Mouse (Mus musculus): Measurements from ENCODE around the gene Erbb2. TPM values are rescaled to one million over a fixed set of nuclear protein-coding genes. Genes with fewer than 3 reads are reported as not detected.

Erbb2 gene
- polyA plus RNA-seq, 1 experiment from 2014 or later: 5.9 TPM

DNA sequence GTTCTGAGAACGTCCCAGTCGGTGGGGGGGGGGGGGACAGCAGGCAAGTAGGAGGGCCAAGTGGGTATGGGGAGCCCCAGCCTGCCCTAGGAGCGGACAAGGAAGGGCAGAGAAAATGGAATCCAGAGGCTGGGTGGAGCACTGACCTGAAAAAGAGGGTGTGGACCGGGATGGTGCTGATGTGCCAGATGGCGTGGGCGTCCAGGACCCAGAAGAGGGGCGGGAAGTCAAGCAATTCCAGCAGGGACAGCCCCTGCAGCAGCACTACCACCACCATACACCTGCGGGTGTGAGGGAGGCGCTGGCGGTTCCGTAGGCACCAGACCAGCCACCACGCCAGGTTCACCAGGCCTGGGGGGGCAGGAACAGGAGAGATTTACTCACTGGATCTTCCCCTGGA lies 22.1 kb upstream of the Erbb2 start:
- peaks cover 12% of the 10 kb centered on the region; the same call in 1 of the 2 replicates for H3K27me3 ChIP-seq (ENCODE audit: control insufficient read depth, insufficient read depth, low read length)
- WGBS: 78% methylated on average over 12 of the region's 12 CpGs
- no peak overlapping the region for H3K4me2 ChIP-seq (ENCODE audit: low read depth, low read length)

GRCm38 (mm10) chr11:98392034-98392433 lies 20.2 kb upstream of the Erbb2 start:
- Histone ChIP-seq H3K4me3 (ENCODE audit: low read depth, low read length) (no peak overlapping the region), H3K9me3 (ENCODE audit: control insufficient read depth, low read length) (no peaks in the 10 kb centered on the region), H3K27ac (ENCODE audit: low read depth, low read length) (no peak overlapping the region), H3K4me1 (ENCODE audit: control insufficient read depth, insufficient read depth, low read length) (no peaks in the 10 kb centered on the region), H3K27me3 (ENCODE audit: control insufficient read depth, insufficient read depth, low read length) (peaks cover 12% of the 10 kb centered on the region; the same call in 1 of the 2 replicates), H3K4me2 (ENCODE audit: low read depth, low read length) (no peak overlapping the region), H3K9ac (replicated peaks; ENCODE audit: low read depth, low read length) (no peak overlapping the region), H3K36me3 (ENCODE audit: control insufficient read depth, insufficient read depth, low read length) (no peaks in the 10 kb centered on the region)
- WGBS: 20% methylated on average over 7 of the region's 8 CpGs
- no peak for ATAC-seq (ENCODE audit: low read depth)

More for the DNA sequence above, 22.1 kb upstream of the Erbb2 start:
- H3K4me1 ChIP-seq (ENCODE audit: control insufficient read depth, insufficient read depth, low read length): no peaks in the 10 kb centered on the region
- ATAC-seq (ENCODE audit: low read depth): no peak
- H3K9me3 ChIP-seq (ENCODE audit: control insufficient read depth, low read length): no peaks in the 10 kb centered on the region
- H3K9ac ChIP-seq (replicated peaks; ENCODE audit: low read depth, low read length): no peak overlapping the region
- H3K4me3 ChIP-seq (ENCODE audit: low read depth, low read length): no peak overlapping the region
- H3K36me3 ChIP-seq (ENCODE audit: control insufficient read depth, insufficient read depth, low read length): no peaks in the 10 kb centered on the region
- no peak overlapping the region for H3K27ac ChIP-seq (ENCODE audit: low read depth, low read length)

GRCm38 (mm10) chr11:98392645-98393044 lies 19.6 kb upstream of the Erbb2 start:
- ATAC-seq (ENCODE audit: low read depth): no peak
- H3K4me2 ChIP-seq (ENCODE audit: low read depth, low read length): no peak overlapping the region
- H3K4me1 ChIP-seq (ENCODE audit: control insufficient read depth, insufficient read depth, low read length): no peaks in the 10 kb centered on the region
- H3K4me3 ChIP-seq (ENCODE audit: low read depth, low read length): no peak overlapping the region
- peaks cover 6% of the 10 kb centered on the region; the same call in 1 of the 2 replicates for H3K27me3 ChIP-seq (ENCODE audit: control insufficient read depth, insufficient read depth, low read length)
- WGBS: 63% methylated on average over 4 of the region's 4 CpGs
- H3K36me3 ChIP-seq (ENCODE audit: control insufficient read depth, insufficient read depth, low read length): no peaks in the 10 kb centered on the region
- H3K27ac ChIP-seq (ENCODE audit: low read depth, low read length): no peak overlapping the region
- H3K9ac ChIP-seq (replicated peaks; ENCODE audit: low read depth, low read length): no peak overlapping the region
- H3K9me3 ChIP-seq (ENCODE audit: control insufficient read depth, low read length): no peaks in the 10 kb centered on the region

DNA sequence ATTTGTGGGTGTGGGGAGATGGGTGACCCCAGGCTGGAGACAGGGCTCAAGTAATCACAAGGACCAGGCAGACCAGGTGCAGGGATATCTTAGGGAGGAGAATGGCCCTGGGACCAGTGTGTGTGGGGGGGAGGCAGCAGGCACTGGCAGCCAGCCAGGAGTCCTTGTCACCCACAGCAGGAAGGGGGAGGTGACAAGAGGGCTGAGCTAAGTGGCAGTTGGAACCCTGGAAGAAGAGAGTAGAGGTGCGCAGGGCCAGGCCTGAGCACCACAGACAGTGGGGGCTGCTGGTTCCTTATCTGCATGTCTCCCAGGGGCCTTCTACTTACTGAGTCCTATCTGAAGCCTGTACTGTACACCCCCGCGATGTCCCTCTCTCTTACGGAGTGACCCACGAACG lies 19.0 kb upstream of the Erbb2 start:
- no peak for ATAC-seq (ENCODE audit: low read depth)
- H3K36me3 ChIP-seq (ENCODE audit: control insufficient read depth, insufficient read depth, low read length): no peaks in the 10 kb centered on the region
- WGBS: 79% methylated on average over 6 of the region's 6 CpGs
- no peaks in the 10 kb centered on the region for H3K9me3 ChIP-seq (ENCODE audit: control insufficient read depth, low read length)
- H3K4me3 ChIP-seq (ENCODE audit: low read depth, low read length): no peak overlapping the region
- no peak overlapping the region for H3K4me2 ChIP-seq (ENCODE audit: low read depth, low read length)
- no peak overlapping the region for H3K27ac ChIP-seq (ENCODE audit: low read depth, low read length)
- no peak overlapping the region for H3K9ac ChIP-seq (replicated peaks; ENCODE audit: low read depth, low read length)
- H3K27me3 ChIP-seq (ENCODE audit: control insufficient read depth, insufficient read depth, low read length): no peaks in the 10 kb centered on the region
- H3K4me1 ChIP-seq (ENCODE audit: control insufficient read depth, insufficient read depth, low read length): no peaks in the 10 kb centered on the region

DNA sequence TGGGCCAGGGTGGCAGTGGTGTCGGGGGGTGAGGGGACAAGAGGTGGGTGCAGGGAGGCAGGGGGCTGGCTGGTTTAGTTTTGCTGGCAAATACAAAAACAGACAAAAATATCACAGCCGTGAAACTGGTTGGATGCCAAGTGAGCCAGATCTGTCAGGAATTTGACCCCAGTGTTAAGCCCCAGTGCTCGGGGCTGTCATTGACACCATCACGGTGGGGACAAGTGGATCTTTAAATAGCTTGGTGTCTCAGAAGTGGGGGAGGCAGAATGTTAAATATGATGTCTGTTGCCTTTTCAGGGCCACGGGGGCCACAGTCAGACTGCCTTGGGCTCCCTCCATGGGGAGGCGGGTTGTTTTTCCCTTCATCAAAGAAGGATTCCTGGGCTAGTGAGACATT lies 18.0 kb upstream of the Erbb2 start:
- Histone ChIP-seq H3K4me2 (ENCODE audit: low read depth, low read length) (no peak overlapping the region), H3K4me1 (ENCODE audit: control insufficient read depth, insufficient read depth, low read length) (no peaks in the 10 kb centered on the region), H3K27me3 (ENCODE audit: control insufficient read depth, insufficient read depth, low read length) (no peaks in the 10 kb centered on the region), H3K27ac (ENCODE audit: low read depth, low read length) (no peak overlapping the region), H3K4me3 (ENCODE audit: low read depth, low read length) (no peak overlapping the region), H3K9ac (replicated peaks; ENCODE audit: low read depth, low read length) (no peak overlapping the region), H3K36me3 (ENCODE audit: control insufficient read depth, insufficient read depth, low read length) (no peaks in the 10 kb centered on the region), H3K9me3 (ENCODE audit: control insufficient read depth, low read length) (no peaks in the 10 kb centered on the region)
- 68% methylated on average over 6 of the region's 6 CpGs for WGBS
- no peak for ATAC-seq (ENCODE audit: low read depth)

- no peak overlapping the region for H3K4me2 ChIP-seq (ENCODE audit: low read depth, low read length)
- H3K4me3 ChIP-seq (ENCODE audit: low read depth, low read length): no peak overlapping the region
- no peak overlapping the region for H3K27ac ChIP-seq (ENCODE audit: low read depth, low read length)
- ATAC-seq (ENCODE audit: low read depth): no peak
- no peak overlapping the region for H3K9ac ChIP-seq (replicated peaks; ENCODE audit: low read depth, low read length)
- no peaks in the 10 kb centered on the region for H3K9me3 ChIP-seq (ENCODE audit: control insufficient read depth, low read length)
- H3K4me1 ChIP-seq (ENCODE audit: control insufficient read depth, insufficient read depth, low read length): no peaks in the 10 kb centered on the region
- no peaks in the 10 kb centered on the region for H3K27me3 ChIP-seq (ENCODE audit: control insufficient read depth, insufficient read depth, low read length)
- no peaks in the 10 kb centered on the region for H3K36me3 ChIP-seq (ENCODE audit: control insufficient read depth, insufficient read depth, low read length)
- 58% methylated on average over 4 of the region's 4 CpGs for WGBS
Observed at GRCm38 (mm10) chr11:98395041-98395440, 17.2 kb upstream of the Erbb2 start.

- Histone ChIP-seq H3K27ac (ENCODE audit: low read depth, low read length) (no peak overlapping the region), H3K9me3 (ENCODE audit: control insufficient read depth, low read length) (no peaks in the 10 kb centered on the region), H3K36me3 (ENCODE audit: control insufficient read depth, insufficient read depth, low read length) (no peaks in the 10 kb centered on the region), H3K9ac (replicated peaks; ENCODE audit: low read depth, low read length) (no peak overlapping the region), H3K4me1 (ENCODE audit: control insufficient read depth, insufficient read depth, low read length) (peaks cover 6% of the 10 kb centered on the region; the same call in 1 of the 2 replicates), H3K4me2 (ENCODE audit: low read depth, low read length) (no peak overlapping the region), H3K27me3 (ENCODE audit: control insufficient read depth, insufficient read depth, low read length) (no peaks in the 10 kb centered on the region), H3K4me3 (ENCODE audit: low read depth, low read length) (no peak overlapping the region)
- 91% methylated on average over 7 of the region's 7 CpGs for WGBS
- ATAC-seq (ENCODE audit: low read depth): no peak
Observed at GRCm38 (mm10) chr11:98397946-98398345, 14.3 kb upstream of the Erbb2 start.

- Histone ChIP-seq H3K9me3 (ENCODE audit: control insufficient read depth, low read length) (no peaks in the 10 kb centered on the region), H3K4me2 (ENCODE audit: low read depth, low read length) (peak within 1 kb of the TSS; percentile 79), H3K27ac (ENCODE audit: low read depth, low read length) (peak within 1 kb of the TSS; percentile 90), H3K27me3 (ENCODE audit: control insufficient read depth, insufficient read depth, low read length) (no peaks in the 10 kb centered on the region), H3K36me3 (ENCODE audit: control insufficient read depth, insufficient read depth, low read length) (no peaks in the 10 kb centered on the region), H3K9ac (replicated peaks; ENCODE audit: low read depth, low read length) (peak within 1 kb of the TSS; percentile 69), H3K4me3 (ENCODE audit: low read depth, low read length) (peak within 1 kb of the TSS; percentile 50), H3K4me1 (ENCODE audit: control insufficient read depth, insufficient read depth, low read length) (peaks cover 6% of the 10 kb centered on the region; the same call in 1 of the 2 replicates)
- ATAC-seq (ENCODE audit: low read depth): peak; percentile 93
- under 1% methylated on average over 40 of the region's 40 CpGs for WGBS
Observed at GRCm38 (mm10) chr11:98400161-98400726, 12.0 kb upstream of the Erbb2 start, which contains the start of gene Pgap3. Pgap3 (minus strand) TSS chr11:98400490.

DNA sequence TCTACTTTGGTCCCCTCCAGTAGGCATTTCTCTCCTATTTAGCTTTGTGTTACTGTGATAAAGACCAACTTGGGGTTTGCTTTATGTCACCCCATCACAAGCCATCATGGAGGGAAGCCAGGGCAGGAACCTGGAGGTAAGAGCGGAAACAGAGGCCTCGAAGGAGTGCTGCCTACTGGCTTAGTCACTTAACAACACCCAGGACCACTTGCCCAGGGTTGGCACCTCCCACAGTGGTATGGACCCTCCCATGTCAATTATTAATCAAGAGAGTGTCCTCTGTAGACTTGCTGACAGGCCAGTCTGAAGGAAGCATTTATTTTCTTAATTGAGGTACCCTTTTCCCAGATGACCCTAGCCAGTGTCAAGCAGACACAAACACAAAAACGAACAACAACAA lies 11.5 kb upstream of the Erbb2 start:
- Histone ChIP-seq H3K4me1 (ENCODE audit: control insufficient read depth, insufficient read depth, low read length) (peaks cover 6% of the 10 kb centered on the region; the same call in 1 of the 2 replicates), H3K36me3 (ENCODE audit: control insufficient read depth, insufficient read depth, low read length) (no peaks in the 10 kb centered on the region), H3K4me3 (ENCODE audit: low read depth, low read length) (peak overlapping the region; percentile 50), H3K27ac (ENCODE audit: low read depth, low read length) (peak overlapping the region; percentile 90), H3K27me3 (ENCODE audit: control insufficient read depth, insufficient read depth, low read length) (no peaks in the 10 kb centered on the region), H3K9me3 (ENCODE audit: control insufficient read depth, low read length) (no peaks in the 10 kb centered on the region), H3K4me2 (ENCODE audit: low read depth, low read length) (peak overlapping the region; percentile 79), H3K9ac (replicated peaks; ENCODE audit: low read depth, low read length) (peak overlapping the region; percentile 69)
- ATAC-seq (ENCODE audit: low read depth): no peak; the same call in 1 of the 2 replicates
- WGBS: 56% methylated on average over 3 of the region's 3 CpGs

Data from neural tube, embryonic 14.5 days (tissue).